Mouse (Mus musculus): ENCODE data around the gene Olfr715b. TPM values are rescaled to one million over a fixed set of nuclear protein-coding genes. Genes with fewer than 3 reads are reported as not detected.
"Not testable (repeated sequence)": the region's sequence is repeated elsewhere in the genome, so short reads cannot be mapped to it uniquely, and the experiment has no call there.

The Olfr715b gene
- total RNA-seq (2014; rRNA removed): not detected in 2 replicates
- polyA plus RNA-seq (2012; rRNA removed): not detected in 2 replicates

DNA sequence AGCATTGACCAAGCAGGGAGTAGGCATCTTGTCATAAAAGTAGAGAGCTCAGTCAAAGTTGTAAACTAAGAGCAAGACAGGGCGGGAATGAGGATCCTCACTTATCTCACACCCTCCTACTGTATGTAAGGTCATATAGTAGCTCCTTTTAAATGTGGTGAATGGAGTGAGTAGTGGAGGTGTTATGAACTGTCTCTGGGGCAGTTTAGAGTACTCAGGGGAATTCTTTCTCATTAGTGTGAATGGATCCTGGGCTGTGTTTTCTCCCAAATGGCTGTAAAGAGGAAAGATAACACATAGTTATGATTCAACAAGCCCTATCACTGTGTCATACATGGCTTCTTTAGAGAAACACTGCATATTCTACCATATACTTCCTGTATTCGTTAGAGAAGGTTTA, at the start of gene Olfr715b:
Gene Olfr715b (minus strand): TSS at position 101 of the 400 bp plus-strand sequence.
- H3K4me1 ChIP-seq (ENCODE audit: control insufficient read depth, insufficient read depth, low read length): not testable (repeated sequence)

DNA sequence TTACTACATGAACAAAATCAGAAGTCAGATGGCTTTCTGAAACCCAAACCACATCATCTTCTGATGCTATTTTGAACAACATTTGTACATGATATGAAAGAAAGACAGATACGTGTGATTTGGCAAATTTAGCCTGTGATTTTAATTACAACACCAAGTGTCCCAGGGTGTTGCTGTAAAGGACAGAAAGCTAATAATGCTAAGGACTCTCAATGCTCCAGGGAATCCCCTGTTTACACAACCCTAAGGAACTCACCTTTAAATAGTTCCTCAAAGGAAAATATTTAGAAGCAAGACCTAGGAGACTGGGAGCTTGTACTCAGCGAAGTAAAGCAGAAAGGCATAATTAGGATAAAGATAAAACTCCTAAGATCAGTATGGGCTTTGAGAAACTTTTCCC, 27.9 kb upstream of the Olfr715b start, which contains the start of gene Olfr716:
Gene Olfr716 (plus strand): TSS at position 301 of the 400 bp plus-strand sequence.
- not testable (repeated sequence) for DNase-seq (ENCODE audit: extremely low read depth, low read depth, low spot score); H3K27ac ChIP-seq (replicated peaks; ENCODE audit: insufficient read depth, low read depth, low read length); H3K4me3 ChIP-seq (ENCODE audit: insufficient read depth, low read depth, low read length); H3K9ac ChIP-seq (ENCODE audit: low read depth, low read length); H3K27me3 ChIP-seq (ENCODE audit: control insufficient read depth, insufficient read depth, low read length); H3K79me2 ChIP-seq (ENCODE audit: control insufficient read depth, insufficient read depth, low read length); H3K4me1 ChIP-seq (ENCODE audit: control insufficient read depth, insufficient read depth, low read length); H3K36me3 ChIP-seq (ENCODE audit: control insufficient read depth, insufficient read depth, low read length)
- WGBS: 67% methylated on average over 2 of the region's 2 CpGs

More for the DNA sequence above, at the start of gene Olfr715b:
- H3K79me2 ChIP-seq (ENCODE audit: control insufficient read depth, insufficient read depth, low read length); H3K36me3 ChIP-seq (ENCODE audit: control insufficient read depth, insufficient read depth, low read length); H3K9ac ChIP-seq (ENCODE audit: low read depth, low read length); H3K4me3 ChIP-seq (ENCODE audit: insufficient read depth, low read depth, low read length); H3K27ac ChIP-seq (replicated peaks; ENCODE audit: insufficient read depth, low read depth, low read length); H3K27me3 ChIP-seq (ENCODE audit: control insufficient read depth, insufficient read depth, low read length); DNase-seq (ENCODE audit: extremely low read depth, low read depth, low spot score): not testable (repeated sequence)
- WGBS: 81% methylated on average over 2 of the region's 2 CpGs

DNA sequence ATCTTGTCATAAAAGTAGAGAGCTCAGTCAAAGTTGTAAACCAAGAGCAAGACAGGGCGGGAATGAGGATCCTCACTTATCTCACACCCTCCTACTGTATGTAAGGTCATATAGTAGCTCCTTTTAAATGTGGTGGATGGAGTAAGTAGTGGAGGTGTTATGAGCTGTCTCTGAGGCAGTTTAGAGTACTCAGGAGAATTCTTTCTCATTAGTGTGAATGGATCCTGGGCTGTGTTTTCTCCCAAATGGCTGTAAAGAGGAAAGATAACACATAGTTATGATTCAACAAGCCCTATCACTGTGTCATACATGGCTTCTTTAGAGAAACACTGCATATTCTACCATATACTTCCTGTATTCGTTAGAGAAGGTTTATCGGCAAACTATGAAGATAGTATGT, 20.8 kb upstream of the Olfr715b start, which contains the start of gene Olfr715:
Gene Olfr715 (minus strand): TSS at position 101 of the 400 bp plus-strand sequence.
- DNase-seq (ENCODE audit: extremely low read depth, low read depth, low spot score); H3K79me2 ChIP-seq (ENCODE audit: control insufficient read depth, insufficient read depth, low read length); H3K4me3 ChIP-seq (ENCODE audit: insufficient read depth, low read depth, low read length); H3K36me3 ChIP-seq (ENCODE audit: control insufficient read depth, insufficient read depth, low read length); H3K27me3 ChIP-seq (ENCODE audit: control insufficient read depth, insufficient read depth, low read length); H3K4me1 ChIP-seq (ENCODE audit: control insufficient read depth, insufficient read depth, low read length); H3K27ac ChIP-seq (replicated peaks; ENCODE audit: insufficient read depth, low read depth, low read length); H3K9ac ChIP-seq (ENCODE audit: low read depth, low read length): not testable (repeated sequence)
- 76% methylated on average over 3 of the region's 3 CpGs for WGBS

DNA sequence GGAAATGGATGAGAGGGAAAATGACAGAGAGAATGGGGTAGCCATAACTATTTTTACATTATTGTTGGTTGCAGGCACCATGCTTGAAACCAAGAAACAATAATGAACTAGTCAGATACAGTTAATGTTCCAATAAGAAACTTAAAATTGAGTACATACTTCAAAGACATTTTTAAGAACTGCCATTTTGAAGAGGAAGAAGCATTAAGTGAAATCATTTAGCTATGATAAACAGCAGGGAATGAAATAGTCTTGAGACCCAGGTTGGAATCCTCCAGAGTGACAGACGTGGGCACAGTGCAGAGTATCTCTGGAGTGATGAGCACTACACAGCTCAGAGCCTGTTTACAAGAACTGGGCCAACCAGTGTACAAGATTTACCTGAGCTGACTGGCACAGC, 17.2 kb downstream of the Olfr715b start, which contains the start of gene Olfr17:
Gene Olfr17 (plus strand): TSS at position 301 of the 400 bp plus-strand sequence.
- H3K79me2 ChIP-seq (ENCODE audit: control insufficient read depth, insufficient read depth, low read length): no peaks in the 10 kb centered on the region
- no peaks in the 10 kb centered on the region for H3K27me3 ChIP-seq (ENCODE audit: control insufficient read depth, insufficient read depth, low read length)
- H3K9ac ChIP-seq (ENCODE audit: low read depth, low read length): no peak within 1 kb of the TSS
- TF ChIP-seq CTCF (IDR thresholded peaks at IDR 0.05; ENCODE audit: low read depth, low read length) (no peak), POLR2A (IDR thresholded peaks at IDR 0.05; ENCODE audit: extremely low read depth, insufficient read depth, low read length) (no peak)
- no peak within 1 kb of the TSS for H3K4me3 ChIP-seq (ENCODE audit: insufficient read depth, low read depth, low read length)
- 24% methylated on average over 1 of the region's 1 CpGs for WGBS
- H3K4me1 ChIP-seq (ENCODE audit: control insufficient read depth, insufficient read depth, low read length): no peaks in the 10 kb centered on the region
- H3K36me3 ChIP-seq (ENCODE audit: control insufficient read depth, insufficient read depth, low read length): no peaks in the 10 kb centered on the region
- DNase-seq (ENCODE audit: extremely low read depth, low read depth, low spot score): no peak
- H3K27ac ChIP-seq (replicated peaks; ENCODE audit: insufficient read depth, low read depth, low read length): no peak within 1 kb of the TSS

DNA sequence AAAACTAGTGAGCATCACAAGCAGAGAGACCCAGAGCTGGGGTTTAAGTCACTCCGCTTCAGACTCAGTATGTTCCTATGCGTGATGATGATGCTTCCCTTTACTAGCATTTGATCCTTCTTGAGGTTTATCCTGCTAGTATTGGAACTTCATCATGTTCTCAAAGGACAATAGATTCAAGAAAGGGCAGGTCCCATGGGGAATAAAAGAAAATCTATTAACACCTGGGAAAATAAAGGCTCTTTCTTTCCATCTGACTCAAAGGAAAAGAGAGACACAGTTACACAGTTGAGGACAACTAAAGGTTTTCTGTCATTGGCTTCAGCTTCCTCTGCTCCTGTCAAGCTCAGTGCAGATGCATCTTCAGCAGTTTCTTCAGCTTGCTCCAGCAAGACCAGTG, 39.5 kb downstream of the Olfr715b start, which contains the start of gene Olfr714:
Gene Olfr714 (plus strand): TSS at position 301 of the 400 bp plus-strand sequence.
- no peaks in the 10 kb centered on the region for H3K27me3 ChIP-seq (ENCODE audit: control insufficient read depth, insufficient read depth, low read length)
- H3K36me3 ChIP-seq (ENCODE audit: control insufficient read depth, insufficient read depth, low read length): no peaks in the 10 kb centered on the region
- no peak within 1 kb of the TSS for H3K27ac ChIP-seq (replicated peaks; ENCODE audit: insufficient read depth, low read depth, low read length)
- no peak within 1 kb of the TSS for H3K9ac ChIP-seq (ENCODE audit: low read depth, low read length)
- H3K4me3 ChIP-seq (ENCODE audit: insufficient read depth, low read depth, low read length): no peak within 1 kb of the TSS
- no peaks in the 10 kb centered on the region for H3K79me2 ChIP-seq (ENCODE audit: control insufficient read depth, insufficient read depth, low read length)
- 94% methylated on average over 2 of the region's 2 CpGs for WGBS
- H3K4me1 ChIP-seq (ENCODE audit: control insufficient read depth, insufficient read depth, low read length): no peaks in the 10 kb centered on the region
- no peak for DNase-seq (ENCODE audit: extremely low read depth, low read depth, low spot score)
- TF ChIP-seq CTCF (IDR thresholded peaks at IDR 0.05; ENCODE audit: low read depth, low read length) (no peak), POLR2A (IDR thresholded peaks at IDR 0.05; ENCODE audit: extremely low read depth, insufficient read depth, low read length) (no peak)

Other genes with a start within 250 kb of the Olfr715b start
- gene Olfr704, start 247.2 kb downstream of the Olfr715b start, total RNA-seq (2014; rRNA removed): not detected in 2 replicates
- gene Olfr704, start 247.2 kb downstream of the Olfr715b start, polyA plus RNA-seq (2012; rRNA removed): not detected in 2 replicates
- not detected in 2 replicates for gene Olfr705, start 233.5 kb downstream of the Olfr715b start, total RNA-seq (2014; rRNA removed)
- not detected in 2 replicates for gene Olfr705, start 233.5 kb downstream of the Olfr715b start, polyA plus RNA-seq (2012; rRNA removed)
- not detected in 2 replicates for gene Olfr706, start 222.2 kb downstream of the Olfr715b start, total RNA-seq (2014; rRNA removed)
- not detected in 2 replicates for gene Olfr706, start 222.2 kb downstream of the Olfr715b start, polyA plus RNA-seq (2012; rRNA removed)
- gene Olfr707, start 209.1 kb downstream of the Olfr715b start, total RNA-seq (2014; rRNA removed): not detected in 2 replicates
- gene Olfr707, start 209.1 kb downstream of the Olfr715b start, polyA plus RNA-seq (2012; rRNA removed): not detected in 2 replicates
- not detected in 2 replicates for gene Olfr1532-ps1, start 202.4 kb downstream of the Olfr715b start, total RNA-seq (2014; rRNA removed)
- not detected in 2 replicates for gene Olfr1532-ps1, start 202.4 kb downstream of the Olfr715b start, polyA plus RNA-seq (2012; rRNA removed)
- gene Olfr709-ps1, start 178.2 kb downstream of the Olfr715b start, total RNA-seq (2014; rRNA removed): not detected in 2 replicates
- gene Olfr709-ps1, start 178.2 kb downstream of the Olfr715b start, polyA plus RNA-seq (2012; rRNA removed): not detected in 2 replicates
- gene Olfr710, start 162.1 kb downstream of the Olfr715b start, total RNA-seq (2014; rRNA removed): not detected in 2 replicates
- gene Olfr710, start 162.1 kb downstream of the Olfr715b start, polyA plus RNA-seq (2012; rRNA removed): not detected in 2 replicates
- not detected in 2 replicates for gene Olfr6, start 146.4 kb downstream of the Olfr715b start, total RNA-seq (2014; rRNA removed)
- gene Olfr6, start 146.4 kb downstream of the Olfr715b start, polyA plus RNA-seq (2012; rRNA removed): not detected in 2 replicates
- gene Olfr711, start 134.9 kb downstream of the Olfr715b start, total RNA-seq (2014; rRNA removed): not detected in 2 replicates
- gene Olfr711, start 134.9 kb downstream of the Olfr715b start, polyA plus RNA-seq (2012; rRNA removed): not detected in 2 replicates
- not detected in 2 replicates for gene Olfr2, start 104.3 kb downstream of the Olfr715b start, total RNA-seq (2014; rRNA removed)
- not detected in 2 replicates for gene Olfr2, start 104.3 kb downstream of the Olfr715b start, polyA plus RNA-seq (2012; rRNA removed)
- not detected in 2 replicates for gene Olfr713, start 79.2 kb downstream of the Olfr715b start, total RNA-seq (2014; rRNA removed)
- not detected in 2 replicates for gene Olfr713, start 79.2 kb downstream of the Olfr715b start, polyA plus RNA-seq (2012; rRNA removed)
- gene Olfr714, start 39.4 kb downstream of the Olfr715b start, total RNA-seq (2014; rRNA removed): not detected in 2 replicates
- not detected in 2 replicates for gene Olfr714, start 39.4 kb downstream of the Olfr715b start, polyA plus RNA-seq (2012; rRNA removed)
- gene Olfr17, start 17.1 kb downstream of the Olfr715b start, total RNA-seq (2014; rRNA removed): not detected in 2 replicates
- gene Olfr17, start 17.1 kb downstream of the Olfr715b start, polyA plus RNA-seq (2012; rRNA removed): not detected in 2 replicates
- gene Olfr715, start 20.7 kb upstream of the Olfr715b start, total RNA-seq (2014; rRNA removed): not detected in 2 replicates
- not detected in 2 replicates for gene Olfr715, start 20.7 kb upstream of the Olfr715b start, polyA plus RNA-seq (2012; rRNA removed)
- gene Olfr716, start 28.0 kb upstream of the Olfr715b start, total RNA-seq (2014; rRNA removed): not detected in 2 replicates
- gene Olfr716, start 28.0 kb upstream of the Olfr715b start, polyA plus RNA-seq (2012; rRNA removed): not detected in 2 replicates
- not detected in 2 replicates for gene Nlrp14, start 56.6 kb upstream of the Olfr715b start, total RNA-seq (2014; rRNA removed)
- gene Nlrp14, start 56.6 kb upstream of the Olfr715b start, polyA plus RNA-seq (2012; rRNA removed): not detected in 2 replicates
- not detected in 2 replicates for gene Rbmxl2, start 99.1 kb upstream of the Olfr715b start, total RNA-seq (2014; rRNA removed)
- gene Rbmxl2, start 99.1 kb upstream of the Olfr715b start, polyA plus RNA-seq (2012; rRNA removed): not detected in 2 replicates

All from liver, adult 2 months (tissue).